Mouse (Mus musculus) heart, postnatal 25 days (tissue): ENCODE results near the gene 2210016L21Rik. TPM values are rescaled to one million over a fixed set of nuclear protein-coding genes. Genes with fewer than 3 reads are reported as not detected.
"Not testable (repeated sequence)": the region's sequence is repeated elsewhere in the genome, so short reads cannot be mapped to it uniquely, and the experiment has no call there.

ENCODE experiments used
- DNase-seq: peaks from one replicate; pipeline ENCODE4 v3.0.0; 2022; ENCODE audit warnings: low spot score
- intact Hi-C: fragments of 180-260 bp; cut with DNase I; formaldehyde crosslinking; loops from one replicate; pipeline ENCODE4 v1.15.1; 2025
- total RNA-seq, 2 experiments: library from RNA; stranded (reverse); gene quantifications; 2 replicates each; pipeline ENCODE4 v1.2.3; 2021

Gene 2210016L21Rik
- total RNA-seq, 2 experiments from 2014 or later = 25.1 to 29.4 TPM

GRCm38 (mm10) chr5:114935838-114936237 is 6.1 kb upstream of the 2210016L21Rik start:
- intact Hi-C loops = no loop called here
- no peak for DNase-seq

- DNase-seq = not testable (repeated sequence)
Measured at GRCm38 (mm10) chr5:114941138-114941537, 820 bp upstream of the 2210016L21Rik start.

DNA sequence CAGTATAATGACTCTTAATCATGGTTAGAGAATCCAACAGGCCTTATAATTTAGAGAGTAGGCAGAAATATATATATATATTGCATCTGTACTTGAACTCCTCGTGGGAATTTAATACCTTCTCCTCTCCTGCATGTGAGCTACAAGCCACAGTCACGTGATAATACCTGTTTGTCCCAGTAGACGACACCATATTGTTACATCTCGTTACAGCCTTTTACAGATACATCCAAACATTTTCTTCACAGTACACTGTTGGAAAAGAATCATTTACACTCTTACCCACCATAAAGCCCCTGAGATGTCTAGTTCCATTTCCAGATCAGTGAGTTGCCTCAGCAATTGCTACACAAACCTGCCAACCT is 790 bp downstream of the 2210016L21Rik start:
- no peak for DNase-seq
- intact Hi-C loops = no loop called here

More at GRCm38 (mm10) chr5:114941138-114941537, 820 bp upstream of the 2210016L21Rik start:
- intact Hi-C loops = not testable (repeated sequence)

- DNase-seq = no peak
- intact Hi-C loops = no loop called here
Measured at GRCm38 (mm10) chr5:114945072-114945471, 3.1 kb downstream of the 2210016L21Rik start.

DNA sequence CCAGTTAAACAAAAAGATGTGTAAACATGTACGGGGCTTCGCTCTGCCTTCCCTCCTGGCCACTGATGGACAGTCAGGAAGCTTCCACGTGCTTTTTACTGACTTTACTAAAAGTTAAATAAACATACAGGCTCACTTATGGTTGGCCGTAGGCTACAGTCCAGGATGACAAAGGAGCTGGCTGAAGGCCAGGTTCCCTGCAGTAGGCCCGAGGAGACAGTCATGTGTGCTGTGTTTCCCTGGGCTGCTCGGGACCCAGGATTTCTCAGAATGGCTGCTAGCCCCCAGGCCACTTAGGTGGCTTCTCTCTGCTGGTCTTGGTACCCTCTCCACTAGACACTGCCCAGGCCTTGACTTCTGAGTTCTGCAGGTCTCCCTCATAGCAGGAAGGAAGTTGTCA is 6.9 kb downstream of the 2210016L21Rik start:
- no peak for DNase-seq
- intact Hi-C loops = no loop called here

GRCm38 (mm10) chr5:114949316-114949715 is 7.4 kb downstream of the 2210016L21Rik start:
- DNase-seq = no peak
- intact Hi-C loops = no loop called here

DNA sequence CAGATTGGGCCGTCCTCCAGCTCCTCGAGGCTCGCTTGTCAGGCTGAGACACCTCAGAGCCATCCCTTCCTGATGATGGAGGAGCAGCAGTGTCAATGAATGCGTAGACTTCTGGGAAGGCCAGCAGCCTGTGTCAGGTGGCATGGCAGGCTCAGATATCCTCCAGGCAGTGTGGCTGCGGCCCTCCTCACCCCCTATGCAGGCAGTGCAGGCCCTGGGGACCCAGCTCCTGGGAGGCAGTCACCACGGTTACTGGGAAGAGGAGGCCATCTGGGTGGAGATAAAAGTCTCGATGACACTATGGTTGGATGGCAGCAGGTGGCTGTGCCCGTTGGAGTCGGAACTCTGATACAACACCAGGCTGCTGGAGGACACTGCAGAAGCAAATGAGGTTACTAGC is 7.9 kb downstream of the 2210016L21Rik start:
- DNase-seq = no peak
- intact Hi-C loops = no loop called here

DNA sequence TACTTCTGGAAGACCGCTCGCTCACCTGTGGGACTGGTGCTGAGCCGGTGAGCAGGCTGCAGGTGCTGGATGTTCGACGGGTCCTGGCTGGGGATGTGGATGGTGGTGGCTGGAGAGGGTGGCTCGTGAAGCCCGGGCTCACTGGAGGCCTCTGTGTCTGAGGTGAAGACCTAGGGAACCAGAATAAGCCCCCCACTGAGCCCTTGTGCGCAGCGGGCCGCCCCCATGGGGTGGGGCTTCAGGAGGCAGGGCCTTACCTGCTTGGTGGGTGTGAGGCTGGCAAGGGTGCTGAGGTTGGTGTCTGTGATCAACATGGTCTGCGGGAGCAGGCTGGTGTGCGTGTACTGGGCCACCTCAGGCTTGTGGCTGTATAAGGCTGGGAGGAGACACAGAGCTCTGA is 8.7 kb downstream of the 2210016L21Rik start:
- no peak for DNase-seq
- intact Hi-C loops = no loop called here

- intact Hi-C loops = no loop called here
- no peak for DNase-seq
Measured at GRCm38 (mm10) chr5:114951279-114951880, 9.4 kb downstream of the 2210016L21Rik start.

DNA sequence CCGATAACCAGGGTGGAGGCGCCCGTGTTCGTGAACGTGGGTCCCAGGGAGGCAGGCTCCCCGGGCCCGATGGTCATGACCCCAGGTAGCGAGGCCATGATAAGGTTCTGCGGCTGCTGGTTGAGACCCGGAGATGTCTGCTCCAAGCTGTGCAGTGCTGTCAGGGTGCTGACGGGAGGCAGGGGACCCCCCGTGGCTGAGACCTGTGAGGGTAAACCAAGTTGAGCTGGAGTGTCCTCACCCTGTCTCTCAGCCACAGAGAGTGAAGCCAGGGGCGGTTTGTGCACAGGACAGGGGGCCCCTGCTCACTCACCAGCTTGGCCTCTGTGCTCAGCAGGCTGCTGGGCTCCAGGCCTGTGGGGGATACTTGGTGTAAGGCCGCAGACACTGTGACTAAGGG is 11.4 kb downstream of the 2210016L21Rik start:
- DNase-seq = no peak
- intact Hi-C loops = no loop called here

GRCm38 (mm10) chr5:114958069-114958468 is 16.1 kb downstream of the 2210016L21Rik start:
- DNase-seq = no peak
- intact Hi-C loops = no loop called here

DNA sequence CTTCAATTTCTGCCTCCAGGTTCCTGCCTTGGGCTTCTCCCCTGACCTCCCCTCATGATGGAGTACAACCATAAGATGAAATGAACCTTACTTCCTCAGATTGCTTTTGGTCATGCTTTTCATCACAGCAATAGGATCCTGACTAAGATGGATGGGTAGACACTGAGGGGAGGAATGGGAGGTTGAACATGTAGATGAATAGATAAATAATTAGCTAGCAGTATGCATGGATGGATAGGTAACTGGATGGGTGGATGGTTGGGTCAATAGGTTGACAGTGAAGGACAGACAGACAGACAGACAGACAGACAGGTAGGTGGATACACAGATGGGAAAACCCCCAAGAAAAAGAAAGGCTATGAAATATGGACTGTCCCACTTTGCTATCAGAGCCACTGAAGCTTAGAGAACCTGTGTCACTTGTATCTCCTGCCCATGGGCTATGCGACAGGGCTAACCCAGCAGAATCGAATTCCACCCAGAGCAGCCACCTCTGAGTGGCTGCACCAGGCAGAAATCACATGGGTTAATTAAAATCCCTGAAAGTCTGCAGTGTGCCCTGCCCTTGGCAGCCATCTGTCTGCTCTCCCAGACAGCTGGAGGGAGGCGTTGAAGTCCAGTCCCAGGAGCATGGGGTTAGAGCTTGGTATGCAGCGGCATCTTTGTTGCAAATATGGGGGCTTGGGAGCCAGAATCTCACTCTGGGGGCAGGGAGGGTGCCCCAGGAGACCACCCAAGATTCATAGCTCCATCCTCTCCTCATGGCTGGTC is 19.8 kb downstream of the 2210016L21Rik start:
- intact Hi-C loops = no loop called here
- no peak for DNase-seq

GRCm38 (mm10) chr5:114964315-114964966 is 22.5 kb downstream of the 2210016L21Rik start:
- intact Hi-C loops = no loop called here

GRCm38 (mm10) chr5:114964967-114965898 is 23.3 kb downstream of the 2210016L21Rik start:
- intact Hi-C loops = no loop called here
- DNase-seq = no peak

More at GRCm38 (mm10) chr5:114964315-114964966, 22.5 kb downstream of the 2210016L21Rik start:
- no peak for DNase-seq

- intact Hi-C loops = no loop called here
- no peak for DNase-seq
Measured at GRCm38 (mm10) chr5:114967523-114968268, 25.7 kb downstream of the 2210016L21Rik start.

- intact Hi-C loops = no loop called here
- DNase-seq = no peak
Measured at GRCm38 (mm10) chr5:114968651-114969050, 26.7 kb downstream of the 2210016L21Rik start.

DNA sequence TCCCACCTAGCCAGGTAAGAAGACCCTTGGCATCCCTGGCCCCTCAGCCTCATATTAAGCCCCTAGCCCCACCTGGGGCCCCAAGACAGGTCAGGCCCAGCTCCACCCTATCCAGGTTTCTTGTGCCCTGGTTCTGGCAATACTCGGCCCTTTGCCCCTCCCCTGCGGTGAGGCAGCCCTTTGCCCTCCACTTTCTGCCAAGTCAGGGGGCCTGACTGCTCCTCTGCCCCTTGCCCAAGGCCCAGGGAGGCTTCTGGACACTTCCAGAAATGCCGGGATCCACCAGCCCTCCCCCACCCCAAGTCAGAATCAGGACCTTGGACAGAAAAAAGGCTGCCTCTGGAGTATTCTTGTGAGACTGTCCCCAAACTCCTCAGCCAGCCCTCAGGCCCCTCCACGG is 27.1 kb downstream of the 2210016L21Rik start:
- intact Hi-C loops = no loop called here
- DNase-seq = no peak

GRCm38 (mm10) chr5:114969609-114970215 is 27.8 kb downstream of the 2210016L21Rik start:
- DNase-seq = no peak
- intact Hi-C loops = no loop called here

DNA sequence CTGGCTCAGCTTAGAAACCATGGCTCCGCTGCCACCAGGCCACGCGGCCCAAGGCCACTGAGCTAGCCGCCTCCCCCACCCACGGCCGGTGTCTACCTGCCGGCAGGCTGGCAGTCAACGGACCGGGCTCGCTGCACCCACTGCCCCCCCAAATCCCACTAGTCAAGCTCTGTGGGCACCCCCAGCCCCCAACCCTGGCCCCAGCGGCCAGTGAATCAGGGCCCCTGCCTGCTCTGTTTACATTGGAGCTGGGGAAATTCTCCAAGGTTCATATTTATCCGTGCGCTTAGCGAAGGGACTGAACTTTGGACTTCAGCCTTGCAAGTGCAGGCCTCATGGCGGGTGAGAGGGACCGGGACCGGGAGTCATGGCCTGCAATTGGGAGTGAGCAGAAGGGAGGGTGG is 28.9 kb downstream of the 2210016L21Rik start, which contains the start of gene Hnf1a:
Hnf1a (minus strand) TSS at position 271 of the 404 bp plus-strand sequence.
- no peak for DNase-seq
- intact Hi-C loops = no loop called here
